In genomic region chr2:67960711-67961110, GRCm38 (mm10) we compare ENCODE assay signal across 27 mouse cellular contexts.
"Had no signal": no experiment of that assay in that cellular context is flagged by ENCODE, and none has a peak within 500 bp of the region (broad histone marks: within the 10 kb centered on the region; RNA-seq: fewer than 3 reads in every experiment).

No protein-coding gene starts in this region.

- H3K4me1 ChIP-seq: embryonic facial prominence, embryonic 10.5 days; embryonic facial prominence, embryonic 12.5 days; embryonic facial prominence, embryonic 13.5 days; embryonic facial prominence, embryonic 15.5 days; forebrain, embryonic 12.5 days; forebrain, embryonic 13.5 days; forebrain, embryonic 15.5 days had no signal

- H3K9me3 ChIP-seq: embryonic facial prominence, embryonic 10.5 days; embryonic facial prominence, embryonic 12.5 days; embryonic facial prominence, embryonic 13.5 days; embryonic facial prominence, embryonic 15.5 days; forebrain, embryonic 10.5 days; forebrain, embryonic 12.5 days; forebrain, embryonic 13.5 days; forebrain, embryonic 15.5 days had no signal

- H3K9ac ChIP-seq: embryonic facial prominence, embryonic 12.5 days; embryonic facial prominence, embryonic 13.5 days; embryonic facial prominence, embryonic 15.5 days; forebrain, embryonic 12.5 days; forebrain, embryonic 13.5 days; forebrain, embryonic 15.5 days; forebrain, postnatal 0 days had no signal

- H3K27ac ChIP-seq: embryonic facial prominence, embryonic 10.5 days; embryonic facial prominence, embryonic 12.5 days; embryonic facial prominence, embryonic 13.5 days; embryonic facial prominence, embryonic 15.5 days; forebrain, embryonic 10.5 days; forebrain, embryonic 12.5 days; forebrain, embryonic 13.5 days; forebrain, embryonic 15.5 days; gastrocnemius, adult 2 months; heart, adult 2 months had no signal

- ATAC-seq: forebrain, embryonic 13.5 days; forebrain, embryonic 14.5 days; forebrain, embryonic 15.5 days; forebrain, embryonic 16.5 days; forebrain, postnatal 0 days had no signal

- H3K4me3 ChIP-seq: embryonic facial prominence, embryonic 10.5 days; embryonic facial prominence, embryonic 12.5 days; embryonic facial prominence, embryonic 13.5 days; embryonic facial prominence, embryonic 15.5 days; erythroblast, embryonic 14.5 days; forebrain, embryonic 10.5 days; forebrain, embryonic 12.5 days; forebrain, embryonic 13.5 days; forebrain, embryonic 15.5 days; gastrocnemius, adult 2 months; heart, adult 2 months had no signal

- H3K27me3 ChIP-seq: embryonic facial prominence, embryonic 12.5 days; embryonic facial prominence, embryonic 13.5 days; embryonic facial prominence, embryonic 15.5 days; forebrain, embryonic 12.5 days; forebrain, embryonic 13.5 days; forebrain, embryonic 15.5 days had no signal

- DNase-seq: cerebellum, adult 8-10 months; cerebellum, adult 9-11 months; cerebellum, postnatal 10 days; cerebellum, postnatal 14 days; cerebellum, postnatal 25 days; cerebellum, postnatal 36 days; embryo, embryonic 11 days; forebrain, postnatal 0 days; gastrocnemius, adult 2 months; gastrocnemius, postnatal 10 days; gastrocnemius, postnatal 14 days; gastrocnemius, postnatal 25 days; gastrocnemius, postnatal 36 days; heart, adult 11 months; heart, adult 18-20 months; heart, adult 2 months had no signal

- H3K36me3 ChIP-seq: embryonic facial prominence, embryonic 10.5 days; embryonic facial prominence, embryonic 12.5 days; embryonic facial prominence, embryonic 13.5 days; embryonic facial prominence, embryonic 15.5 days; forebrain, embryonic 10.5 days; forebrain, embryonic 12.5 days; forebrain, embryonic 15.5 days had no signal

- H3K4me2 ChIP-seq: embryonic facial prominence, embryonic 12.5 days; embryonic facial prominence, embryonic 13.5 days; embryonic facial prominence, embryonic 15.5 days; forebrain, embryonic 12.5 days; forebrain, embryonic 13.5 days; forebrain, embryonic 15.5 days had no signal
